Mouse (Mus musculus): ENCODE results near the gene Ndufb7.
"Not testable (repeated sequence)": the region's sequence is repeated elsewhere in the genome, so short reads cannot be mapped to it uniquely, and the experiment has no call there.

The Ndufb7 gene

DNA sequence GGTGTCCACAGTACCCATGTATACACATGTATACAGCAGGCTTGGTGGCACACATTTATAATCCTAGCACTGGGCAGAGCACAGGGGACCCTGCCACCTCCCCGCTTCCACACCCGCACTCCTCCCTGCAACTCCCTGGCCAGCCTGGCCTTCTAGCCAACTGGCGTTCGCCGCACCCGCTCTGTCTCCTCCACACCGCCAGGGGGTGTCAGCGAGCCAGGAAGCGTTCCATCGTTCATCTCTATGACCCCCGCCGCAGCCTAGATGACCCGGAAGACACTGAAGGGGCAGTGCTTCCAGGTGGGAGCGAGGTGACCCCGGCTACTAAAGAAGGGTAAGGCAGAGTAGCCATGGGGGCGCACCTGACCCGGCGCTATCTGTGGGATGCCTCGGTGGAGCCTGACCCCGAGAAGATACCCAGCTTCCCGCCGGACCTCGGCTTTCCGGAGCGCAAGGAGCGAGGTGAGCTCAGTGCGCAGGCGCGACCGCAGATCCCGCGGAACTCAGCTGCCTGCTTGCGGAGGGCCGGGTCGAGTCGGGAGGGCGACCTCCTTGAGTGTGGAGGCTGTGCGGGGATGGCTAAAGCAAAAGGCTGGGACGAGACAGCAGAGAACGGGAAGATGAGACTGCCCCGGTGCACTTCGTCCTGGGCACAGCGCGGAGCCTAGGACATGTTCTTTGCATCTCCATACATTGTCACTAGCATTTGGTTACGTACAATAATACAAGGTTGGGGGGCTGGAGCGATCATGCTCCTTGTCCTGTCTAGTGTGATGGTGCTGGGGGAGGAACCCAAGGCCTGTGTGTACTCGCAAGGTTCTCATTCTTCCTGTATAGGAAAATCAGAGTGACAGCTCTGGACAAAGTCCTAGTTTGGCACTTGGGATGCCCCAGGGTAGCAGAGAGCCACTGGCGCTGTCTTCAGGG, at the start of gene Ndufb7:
TSS of gene Ndufb7 (plus strand) at position 203 of the 927 bp plus-strand sequence.
- DNase-seq (ENCODE audit: low spot score in 2 of 2), result peak; percentile 95

DNA sequence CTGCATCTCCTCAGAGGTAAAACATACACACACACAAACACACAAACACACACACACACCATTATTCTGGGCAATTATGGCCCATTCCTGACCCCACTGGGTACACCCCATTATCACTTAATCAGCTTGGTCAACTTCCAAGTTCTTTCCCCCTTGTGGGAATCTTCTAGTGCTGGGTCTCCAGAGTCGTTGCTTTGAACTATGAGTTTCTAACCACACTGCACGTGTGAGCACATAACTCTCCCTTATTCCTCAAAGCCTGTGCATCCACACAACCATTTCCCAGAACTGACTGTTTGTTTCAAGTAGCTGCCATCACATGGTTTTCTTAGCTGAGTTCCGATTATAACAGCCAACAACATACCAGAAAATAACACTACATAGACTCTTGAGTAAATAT, 46.0 kb upstream of the Ndufb7 start:
- no peak for DNase-seq (ENCODE audit: low spot score in 2 of 2)

DNA sequence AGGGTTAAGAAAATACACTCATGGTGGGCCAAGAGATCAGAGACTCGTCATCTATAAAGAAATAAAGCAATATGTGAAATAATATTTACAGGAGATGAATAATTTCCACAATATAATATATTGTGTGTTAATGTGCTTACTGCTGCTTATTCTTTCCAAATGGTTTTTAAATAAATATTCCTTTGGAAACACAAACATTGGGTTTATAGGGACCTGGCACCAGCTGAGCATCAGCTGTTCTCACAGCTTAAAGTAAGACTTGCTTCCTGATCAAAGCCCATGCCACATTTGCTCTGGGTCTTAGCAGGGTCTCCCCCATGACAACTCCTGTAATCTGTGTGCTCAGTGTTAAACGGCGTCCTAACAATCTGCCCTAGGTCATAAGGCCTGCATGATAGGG, 45.6 kb upstream of the Ndufb7 start:
- not testable (repeated sequence) for DNase-seq (ENCODE audit: low spot score in 2 of 2)

DNA sequence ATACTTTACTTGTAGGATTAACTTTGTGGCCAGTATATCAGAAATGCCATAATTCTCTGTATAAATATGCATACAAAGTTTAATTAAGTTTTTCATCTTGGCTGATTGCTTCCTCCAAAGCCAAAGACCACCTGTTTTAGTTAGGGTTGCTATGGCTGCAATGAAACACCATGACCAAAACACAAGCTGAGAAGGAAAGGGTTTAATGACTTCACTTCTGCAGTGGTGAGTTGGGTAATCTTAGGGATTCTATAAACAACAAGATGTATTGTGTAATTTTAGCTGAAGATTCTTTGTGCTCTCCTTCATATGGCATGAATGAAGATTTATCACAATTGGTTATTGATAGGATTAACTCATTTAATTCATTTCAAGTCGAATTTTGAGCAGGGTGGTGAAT, 45.2 kb upstream of the Ndufb7 start:
- no peak for DNase-seq (ENCODE audit: low spot score in 2 of 2)

DNA sequence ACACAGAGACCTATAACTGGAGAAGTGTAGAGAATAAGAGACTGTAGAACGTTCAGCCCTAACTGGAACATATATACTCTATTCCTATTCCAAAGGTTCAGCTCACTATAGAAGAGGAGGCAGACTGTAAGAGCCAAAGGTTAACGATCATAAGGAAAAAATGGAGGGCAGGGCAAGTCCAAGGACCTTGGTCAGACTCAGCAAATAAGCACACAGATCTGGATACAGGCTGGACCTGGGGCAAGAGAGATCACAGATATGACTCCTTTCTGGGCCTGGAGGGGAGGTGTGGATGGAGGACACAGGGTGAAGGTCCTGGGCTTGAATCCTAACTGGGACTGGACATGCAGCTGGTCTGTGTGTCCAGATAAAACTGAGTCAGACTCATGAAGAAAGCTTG, 31.7 kb upstream of the Ndufb7 start:
- no peak for DNase-seq (ENCODE audit: low spot score in 2 of 2)

DNA sequence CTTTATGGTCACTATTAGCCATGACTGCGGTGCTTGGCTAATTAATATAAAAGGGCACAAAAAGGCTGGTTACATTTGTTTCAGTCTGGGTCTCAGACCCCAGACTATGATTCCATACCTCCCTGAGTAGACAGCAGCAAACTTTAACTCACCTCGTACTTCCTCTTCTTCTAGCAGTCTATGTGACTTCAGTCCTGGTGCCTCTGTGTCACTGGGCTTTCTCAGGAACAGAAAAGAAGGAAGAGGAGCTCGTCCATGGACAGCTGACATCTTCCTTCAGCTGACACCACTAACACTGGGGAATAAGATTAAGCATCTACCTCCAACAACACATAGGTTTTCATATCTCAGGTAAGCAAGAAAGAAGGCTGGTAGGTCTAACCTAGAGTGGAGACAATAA, 30.7 kb upstream of the Ndufb7 start, which contains the start of gene Olfr370:
TSS of gene Olfr370 (plus strand) at position 45 of the 400 bp plus-strand sequence.
- no peak for DNase-seq (ENCODE audit: low spot score in 2 of 2)

DNA sequence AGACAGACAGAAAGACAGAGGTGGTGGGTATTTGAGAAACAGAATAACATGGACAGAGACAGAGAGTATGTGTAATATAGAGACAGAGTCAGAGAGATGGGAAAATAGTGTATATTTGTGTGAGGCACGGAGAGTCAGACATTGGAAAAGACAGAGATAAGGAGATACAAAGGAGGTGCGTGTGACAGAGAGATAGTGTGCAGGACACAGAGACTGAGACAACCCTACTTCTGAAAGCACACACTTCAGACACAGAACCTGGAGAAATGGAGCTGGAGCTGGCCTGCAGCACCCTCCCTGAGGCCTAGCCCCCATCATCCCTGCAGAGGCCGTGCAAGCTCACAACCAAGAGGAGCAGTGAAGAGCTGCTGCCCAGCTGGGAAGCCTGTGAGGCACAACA, 3.8 kb upstream of the Ndufb7 start:
- DNase-seq (ENCODE audit: low spot score in 2 of 2), result no peak

DNA sequence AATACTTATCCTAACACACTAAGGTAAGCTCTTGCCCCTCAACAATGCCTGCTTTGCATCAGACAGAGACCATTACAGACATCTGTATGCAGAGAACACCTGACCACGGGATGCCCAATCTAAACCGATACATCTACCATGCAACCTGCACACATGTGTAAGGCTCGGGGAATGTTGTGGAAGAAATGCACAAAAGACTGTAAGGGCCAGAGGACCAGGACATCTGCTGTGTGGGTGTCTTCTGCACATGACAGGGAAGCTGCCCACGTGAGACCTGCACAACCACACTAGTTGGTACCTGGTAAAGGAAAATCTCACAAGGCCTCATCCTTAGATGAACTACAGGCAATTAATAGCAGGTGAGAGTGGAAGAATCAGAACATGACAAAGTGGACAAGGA, 3.2 kb upstream of the Ndufb7 start:
- DNase-seq (ENCODE audit: low spot score in 2 of 2), result no peak

DNA sequence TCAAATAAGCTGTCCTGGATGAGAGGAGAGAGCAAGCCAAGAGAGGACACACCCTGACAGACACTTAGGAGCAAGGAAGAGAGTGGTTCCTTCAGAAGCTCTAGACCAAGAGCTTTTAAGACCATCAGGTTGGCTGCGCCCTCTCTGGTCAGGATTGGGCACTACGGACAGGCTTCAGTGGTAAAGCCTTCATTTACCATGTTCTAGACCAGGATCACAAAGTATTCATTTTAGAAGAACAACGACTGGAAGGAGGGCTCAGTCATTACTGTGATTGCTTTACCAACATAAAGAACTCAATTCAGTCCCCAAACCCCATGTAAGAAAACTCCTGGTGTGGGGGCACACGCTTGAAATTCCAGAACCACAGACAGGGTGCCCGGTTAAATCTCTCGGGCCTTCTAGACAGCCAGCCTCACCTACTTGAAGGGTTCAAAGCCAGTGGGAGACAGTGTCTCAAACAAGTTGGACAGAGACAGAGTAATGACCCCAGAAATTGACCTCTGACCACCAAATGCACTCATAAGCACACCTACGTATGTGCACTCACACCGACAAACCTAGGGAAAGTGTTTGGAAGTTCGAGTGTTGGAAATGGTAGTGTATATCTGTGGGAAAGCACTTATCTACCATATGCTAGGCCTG, 618 bp upstream of the Ndufb7 start:
- DNase-seq (ENCODE audit: low spot score in 2 of 2), result no peak

DNA sequence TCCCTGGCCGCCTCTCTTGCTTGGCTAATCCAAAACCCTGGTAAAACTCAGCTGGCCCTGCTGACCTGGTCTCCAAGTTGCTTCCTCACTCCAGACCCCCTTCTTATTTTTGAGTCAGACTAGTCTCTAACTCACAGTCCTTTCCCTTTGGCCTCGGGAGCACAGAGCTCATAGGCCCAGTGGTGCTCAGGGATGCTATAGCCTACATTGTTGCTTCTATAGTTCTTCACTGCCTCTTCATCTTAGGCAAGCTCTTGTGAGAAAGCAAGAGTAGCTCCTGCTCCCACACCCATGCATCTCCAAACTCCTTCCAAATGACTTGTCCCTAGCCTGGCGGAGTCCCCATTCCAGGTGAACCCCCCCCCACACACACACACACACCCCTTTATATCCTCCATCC, 1.2 kb downstream of the Ndufb7 start:
- no peak for DNase-seq (ENCODE audit: low spot score in 2 of 2)

DNA sequence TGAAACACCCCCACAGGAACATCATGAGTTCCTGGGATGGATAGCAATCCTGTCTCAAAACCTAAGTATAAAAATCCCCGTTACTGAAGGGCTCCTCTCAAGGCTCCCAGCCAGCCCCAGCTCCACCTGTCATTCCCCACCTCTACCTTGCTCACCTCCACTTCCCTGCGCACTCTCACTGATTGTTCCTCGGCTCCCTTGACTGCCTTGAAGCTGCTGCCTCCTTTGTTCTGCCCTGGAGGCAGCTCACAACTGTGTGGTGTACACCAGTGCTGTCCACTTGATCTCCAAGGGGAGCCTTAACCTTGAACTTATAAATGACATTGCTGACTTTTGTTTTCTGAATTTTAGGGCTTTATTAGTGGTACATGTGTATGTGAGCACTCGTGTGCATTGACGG, 1.7 kb downstream of the Ndufb7 start:
- no peak for DNase-seq (ENCODE audit: low spot score in 2 of 2)

DNA sequence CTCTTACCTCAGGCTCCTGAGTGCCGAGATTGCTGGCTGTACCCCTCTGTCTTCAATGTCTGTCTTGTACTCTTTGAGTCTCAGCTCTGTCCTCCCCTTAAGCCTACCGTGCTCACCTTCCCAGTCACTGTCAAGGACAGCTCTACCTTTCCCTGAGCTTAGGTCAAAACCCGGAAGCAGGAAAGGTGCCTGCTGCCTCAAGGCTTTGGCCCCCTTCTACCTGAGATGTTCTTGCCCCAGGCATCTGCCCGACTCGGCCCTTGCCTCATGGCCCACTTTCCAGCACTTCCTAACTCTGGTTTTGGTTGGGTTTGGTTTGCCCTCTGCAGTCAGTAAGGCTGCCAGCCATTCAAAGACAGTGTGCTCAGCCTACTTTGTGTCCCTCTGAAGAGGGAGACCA, 2.3 kb downstream of the Ndufb7 start:
- DNase-seq (ENCODE audit: low spot score in 2 of 2), result no peak

DNA sequence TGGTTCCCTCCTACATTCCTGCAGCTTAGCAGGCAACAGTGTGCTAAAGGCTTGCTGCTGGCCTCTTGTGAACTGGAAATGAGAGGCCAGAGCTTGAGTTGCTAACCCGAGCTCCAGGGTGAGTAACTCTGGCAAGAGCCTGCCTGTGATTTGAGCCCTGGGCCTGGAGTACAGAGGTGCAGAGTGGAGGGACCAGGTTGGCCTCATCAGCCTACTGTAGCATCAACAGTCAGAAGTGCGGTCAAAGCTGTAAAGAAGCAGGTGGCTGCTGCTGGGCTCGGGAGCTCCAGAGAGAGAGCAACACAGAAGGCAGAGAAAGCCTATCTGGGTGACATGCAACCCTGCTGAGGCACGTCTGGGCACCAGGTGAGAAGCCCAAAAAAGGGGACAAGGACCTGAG, 2.7 kb downstream of the Ndufb7 start:
- no peak for DNase-seq (ENCODE audit: low spot score in 2 of 2)

DNA sequence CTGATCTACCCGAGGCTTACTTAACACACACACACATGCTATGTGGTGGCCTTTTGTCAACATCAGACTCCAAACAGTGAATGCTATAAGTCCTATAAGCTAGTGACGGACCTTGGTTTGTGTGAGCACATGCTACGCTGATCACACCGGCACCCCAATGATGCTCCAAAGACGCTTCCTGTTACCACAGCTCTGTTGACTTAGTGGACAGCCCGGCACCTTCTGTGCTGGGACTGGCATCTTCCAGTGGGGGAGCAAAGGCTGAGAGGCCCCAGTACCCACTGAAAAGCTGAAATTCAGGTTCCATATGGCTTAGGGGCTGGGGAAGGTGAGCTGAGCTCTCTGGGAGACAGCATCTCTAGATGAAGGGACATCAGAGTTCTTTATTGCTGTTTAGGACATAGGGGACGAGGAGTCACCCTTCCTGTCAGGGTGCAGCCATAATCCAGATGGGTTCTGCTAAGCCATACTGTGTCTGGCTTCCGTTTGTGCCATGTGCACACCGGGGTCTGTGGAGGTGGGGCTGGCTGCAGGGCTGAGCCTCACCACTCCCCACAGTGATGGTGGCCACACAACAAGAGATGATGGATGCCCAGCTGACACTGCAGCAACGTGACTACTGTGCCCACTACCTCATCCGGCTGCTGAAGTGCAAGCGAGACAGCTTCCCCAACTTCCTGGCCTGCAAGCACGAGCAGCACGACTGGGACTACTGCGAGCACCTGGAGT, 4.0 kb downstream of the Ndufb7 start:
- no peak for DNase-seq (ENCODE audit: low spot score in 2 of 2)

DNA sequence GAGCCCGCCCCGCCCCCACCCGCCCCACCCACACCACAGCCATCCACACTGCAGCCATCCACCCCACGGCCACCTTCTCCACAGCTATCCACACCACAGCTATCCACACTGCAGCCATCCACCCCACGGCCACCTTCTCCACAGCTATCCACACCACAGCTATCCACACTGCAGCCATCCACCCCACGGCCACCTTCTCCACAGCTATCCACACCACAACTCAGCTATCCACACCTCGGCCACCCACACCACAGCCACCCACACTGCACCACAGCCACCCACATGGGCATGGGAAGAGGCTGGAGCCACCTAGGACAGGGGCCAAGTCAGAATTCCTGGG, 4.5 kb downstream of the Ndufb7 start:
- DNase-seq (ENCODE audit: low spot score in 2 of 2), result not testable (repeated sequence)

DNA sequence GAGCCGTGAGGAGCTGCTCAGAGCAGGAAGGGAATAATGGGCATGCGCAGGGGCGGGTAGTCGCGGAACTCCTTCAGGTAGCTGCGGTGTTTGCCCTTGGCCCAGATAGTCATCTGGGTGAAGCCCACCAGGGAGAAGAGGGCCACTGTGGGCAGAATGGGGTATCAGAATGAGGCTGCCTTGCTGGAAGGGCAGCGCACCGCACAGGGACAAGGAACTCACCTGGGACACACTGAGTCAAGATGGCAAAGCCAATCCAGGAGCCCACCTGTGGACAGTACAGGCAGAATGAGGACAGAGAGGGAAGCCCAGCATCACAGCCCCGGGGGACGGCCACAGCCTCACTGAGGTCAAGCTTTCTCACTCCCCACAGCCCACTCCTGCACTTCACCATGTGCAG, 5.3 kb downstream of the Ndufb7 start:
- no peak for DNase-seq (ENCODE audit: low spot score in 2 of 2)

DNA sequence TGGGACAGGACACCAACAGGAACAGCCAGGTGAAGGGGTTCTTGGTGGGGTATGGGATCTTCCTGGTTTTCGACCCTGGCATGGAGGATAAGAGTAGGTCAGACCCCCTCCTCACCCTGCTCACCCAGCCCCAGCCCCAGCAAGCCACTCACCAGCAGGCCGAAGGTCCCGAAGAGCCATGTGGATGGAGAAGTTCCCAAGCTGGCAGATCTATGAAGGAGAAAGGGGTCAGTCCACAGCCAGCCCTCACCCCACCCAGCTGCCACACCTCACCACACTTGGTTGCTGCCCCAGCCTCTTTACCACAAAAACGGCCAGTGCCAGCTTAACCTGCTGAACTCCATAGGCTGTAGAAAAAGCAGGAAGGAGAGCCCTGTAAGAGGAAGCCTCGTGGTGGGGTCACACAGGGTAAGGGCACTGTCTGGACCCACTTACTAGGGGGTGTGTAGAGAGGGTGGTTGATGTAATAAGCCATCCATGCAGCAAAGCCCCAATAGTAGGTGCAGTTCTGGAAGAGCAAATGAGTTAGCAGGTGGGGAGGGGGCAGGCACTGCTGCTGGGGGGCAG, 5.9 kb downstream of the Ndufb7 start:
- DNase-seq (ENCODE audit: low spot score in 2 of 2), result no peak

DNA sequence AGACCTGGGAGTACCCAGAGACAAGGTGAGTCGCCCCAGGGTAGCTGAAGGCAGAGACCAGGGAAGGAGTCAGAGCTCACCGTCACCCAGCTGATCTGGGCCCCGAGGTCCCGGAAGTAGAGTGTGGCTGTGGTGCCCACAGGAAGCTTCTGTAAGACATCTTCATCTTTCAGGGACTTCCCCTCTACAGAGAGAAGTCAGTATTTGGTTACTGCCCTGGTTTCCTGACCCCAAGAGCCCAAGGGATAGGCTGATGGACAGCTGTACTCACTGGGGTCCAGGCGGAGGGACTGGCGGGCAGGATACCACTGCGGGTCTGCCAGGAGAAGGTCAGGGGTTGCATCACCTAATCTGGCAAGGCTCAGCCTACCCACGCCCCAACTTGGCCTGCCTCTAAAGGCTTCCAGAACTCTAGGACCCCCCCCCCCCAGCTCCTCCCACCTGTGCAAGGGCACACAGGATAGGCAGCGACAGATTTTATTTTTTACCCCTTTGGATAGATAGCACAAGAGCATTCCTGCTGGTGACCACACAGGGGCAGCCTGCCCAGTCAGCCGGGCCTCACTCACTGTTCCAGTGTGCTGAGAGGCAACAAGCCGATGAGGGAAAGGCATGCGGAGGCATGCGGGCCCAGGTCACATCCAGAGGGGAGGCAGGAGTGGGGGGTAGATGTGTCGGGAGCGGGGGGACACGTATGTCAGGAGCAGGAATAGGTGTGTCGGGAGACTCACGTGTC, 6.8 kb downstream of the Ndufb7 start:
- DNase-seq (ENCODE audit: low spot score in 2 of 2), result no peak

DNA sequence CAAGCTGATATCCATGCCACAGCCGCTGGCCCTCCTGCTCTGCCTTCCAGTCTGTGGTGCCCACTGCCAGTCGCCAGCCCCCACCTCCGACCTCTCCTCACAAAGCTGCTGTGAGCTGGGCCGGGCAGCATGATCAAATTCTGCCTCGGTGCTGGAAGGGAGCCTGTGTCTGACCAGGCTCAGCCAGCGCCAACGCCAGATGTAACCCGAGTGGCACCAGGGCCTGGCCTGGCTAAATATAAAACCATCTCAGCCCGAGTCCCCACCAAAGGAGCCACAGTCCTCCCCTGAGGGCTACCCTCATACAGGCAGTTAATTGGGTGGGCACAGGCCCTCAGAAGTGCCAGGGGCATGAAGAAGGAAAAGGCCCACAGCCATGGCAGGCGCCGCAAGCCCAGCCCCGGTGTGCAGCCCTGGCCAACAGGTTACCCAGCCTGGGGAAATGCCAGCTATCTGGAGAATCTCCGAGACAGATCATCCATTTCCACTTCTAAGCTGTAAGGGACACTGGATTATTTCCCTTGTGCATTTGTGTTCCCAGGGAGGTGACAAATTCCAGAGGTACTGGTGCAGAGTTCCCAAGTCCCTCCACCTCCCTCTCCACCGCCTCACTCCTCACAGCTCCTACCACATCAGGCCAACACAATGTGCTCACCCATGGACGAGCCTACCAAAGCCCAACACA, 8.3 kb downstream of the Ndufb7 start:
- DNase-seq (ENCODE audit: low spot score in 2 of 2), result no peak

DNA sequence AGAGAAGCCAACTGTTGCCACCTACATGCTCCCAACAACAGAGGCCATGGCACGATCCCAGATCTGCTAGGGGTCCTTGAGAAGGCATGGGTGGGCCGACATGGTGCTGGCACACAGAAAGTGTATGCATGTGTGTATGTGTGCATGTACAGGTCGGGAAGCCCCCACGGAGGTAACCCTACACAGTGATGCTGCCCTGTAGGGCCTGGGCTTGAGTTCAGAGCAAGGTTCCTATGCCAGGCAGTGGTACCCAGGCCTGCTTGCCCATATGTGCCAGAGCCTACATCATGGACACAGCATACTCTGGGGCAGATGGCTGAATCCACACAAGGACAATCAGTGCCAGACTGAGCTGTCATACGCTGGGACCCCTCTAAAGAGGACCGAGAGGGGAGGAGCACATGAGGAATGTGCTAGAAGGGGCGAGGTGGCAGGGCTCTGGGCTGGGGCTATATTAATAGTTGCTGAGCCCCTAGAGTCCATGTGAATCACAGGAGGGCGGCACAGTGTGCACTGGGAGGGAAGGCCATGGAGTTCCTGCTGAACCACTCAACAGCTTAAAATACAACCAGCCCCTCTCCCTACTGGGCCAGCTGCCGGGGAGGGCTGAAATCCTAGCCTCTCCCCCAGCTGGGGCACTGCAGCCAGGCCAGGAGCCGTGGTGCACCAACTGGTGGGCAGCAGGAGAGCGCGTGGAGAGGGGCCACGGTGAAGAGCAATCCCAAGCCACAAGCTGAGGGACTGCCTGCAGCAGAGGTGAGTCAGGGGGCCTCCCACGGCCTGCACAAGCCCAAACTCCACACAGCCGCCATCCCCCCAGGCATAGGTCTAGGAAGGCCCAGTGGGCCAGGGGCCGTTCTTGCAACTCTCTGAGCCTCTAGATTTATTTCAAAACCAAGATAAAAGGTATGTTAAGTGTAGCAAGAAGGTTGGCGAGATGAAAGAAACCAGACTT, 9.4 kb downstream of the Ndufb7 start:
- no peak for DNase-seq (ENCODE audit: low spot score in 2 of 2)

Measured in urinary bladder, postnatal 36 days (tissue).